Mouse (Mus musculus) midbrain, embryonic 10.5 days (tissue): ENCODE measurements around the gene Crtc1. TPM values are rescaled to one million over a fixed set of nuclear protein-coding genes. Genes with fewer than 3 reads are reported as not detected.

ENCODE experiments used
- DNase-seq: peaks from one replicate; pipeline ENCODE4 v3.0.0-alpha.2; 2017; ENCODE audit warnings: low spot score
- H3K27ac ChIP-seq: fragments of 300-500 bp; sonication (generic); replicated peaks from 2 replicates; pipeline ENCODE4 v1.5.1; 2016; ENCODE audit warnings: mild to moderate bottlenecking
- H3K27me3 ChIP-seq: fragments of 300-500 bp; sonication (generic); 2 replicates; pipeline ENCODE4 v1.6.1; 2016; ENCODE audit warnings: low read depth, mild to moderate bottlenecking; ENCODE audit not compliant: poor library complexity, severe bottlenecking
- H3K36me3 ChIP-seq: fragments of 300-500 bp; sonication (generic); 2 replicates; pipeline ENCODE4 v1.6.1; 2016; ENCODE audit warnings: mild to moderate bottlenecking, moderate library complexity
- H3K4me1 ChIP-seq: fragments of 300-500 bp; sonication (generic); 2 replicates; pipeline ENCODE4 v1.6.1; 2016
- H3K4me3 ChIP-seq: fragments of 300-500 bp; sonication (generic); 2 replicates; pipeline ENCODE4 v1.5.1; 2016; ENCODE audit warnings: mild to moderate bottlenecking, moderate library complexity
- H3K9me3 ChIP-seq: fragments of 300-500 bp; sonication (generic); replicated peaks from 2 replicates; pipeline ENCODE4 v1.6.1; 2016; ENCODE audit warnings: mild to moderate bottlenecking
- WGBS: fragments of 180-500 bp; shearing (Covaris S2); methylation state at CpG from one replicate; pipeline ENCODE4 v1.1.7; 2016; 5-methylcytosine and 5-hydroxymethylcytosine counted together
- polyA plus RNA-seq: library from polyadenylated mRNA; unstranded; fragments of >200 nt; fragmentation: Nextera tagmentation; extraction: Ambion mirVana; gene quantifications from 2 replicates; pipeline ENCODE4 v1.2.1, GENCODE M21; 2016

The Crtc1 gene
- polyA plus RNA-seq, 1 experiment from 2014 or later, result 12.9 TPM

- H3K36me3 ChIP-seq, result no peaks in the 10 kb centered on the region
- WGBS, result 38% methylated on average over 5 of the region's 5 CpGs
Measured at GRCm38 (mm10) chr8:70364066-70364465, 75.3 kb downstream of the Crtc1 start.

GRCm38 (mm10) chr8:70361484-70362032 is 77.8 kb downstream of the Crtc1 start:
- WGBS, result 75% methylated on average over 10 of the region's 10 CpGs
- H3K36me3 ChIP-seq, result no peaks in the 10 kb centered on the region
- no peaks in the 10 kb centered on the region for H3K9me3 ChIP-seq
- no peak overlapping the region for H3K4me3 ChIP-seq
- DNase-seq, result no peak
- H3K27me3 ChIP-seq, result peaks cover 28% of the 10 kb centered on the region
- H3K4me1 ChIP-seq, result peaks cover 18% of the 10 kb centered on the region
- no peak overlapping the region for H3K27ac ChIP-seq

More at GRCm38 (mm10) chr8:70364066-70364465, 75.3 kb downstream of the Crtc1 start:
- no peaks in the 10 kb centered on the region for H3K9me3 ChIP-seq
- DNase-seq, result no peak
- peaks cover 34% of the 10 kb centered on the region for H3K27me3 ChIP-seq
- peak overlapping the region; percentile 46; the same call in 1 of the 2 replicates for H3K27ac ChIP-seq
- no peak overlapping the region for H3K4me3 ChIP-seq
- H3K4me1 ChIP-seq, result peaks cover 18% of the 10 kb centered on the region

GRCm38 (mm10) chr8:70360769-70361168 is 78.6 kb downstream of the Crtc1 start:
- Histone ChIP-seq H3K36me3 (no peaks in the 10 kb centered on the region), H3K27me3 (peaks cover 20% of the 10 kb centered on the region), H3K9me3 (no peaks in the 10 kb centered on the region), H3K27ac (no peak overlapping the region), H3K4me3 (no peak overlapping the region), H3K4me1 (peaks cover 18% of the 10 kb centered on the region)
- no peak for DNase-seq
- 44% methylated on average over 4 of the region's 4 CpGs for WGBS

- 58% methylated on average over 3 of the region's 3 CpGs for WGBS
- Histone ChIP-seq H3K36me3 (no peaks in the 10 kb centered on the region), H3K4me3 (no peak overlapping the region), H3K9me3 (no peaks in the 10 kb centered on the region), H3K27me3 (peaks cover 20% of the 10 kb centered on the region), H3K27ac (no peak overlapping the region), H3K4me1 (peaks cover 17% of the 10 kb centered on the region)
- no peak for DNase-seq
Measured at GRCm38 (mm10) chr8:70359411-70359810, 80.0 kb downstream of the Crtc1 start.

- peaks cover 22% of the 10 kb centered on the region for H3K4me1 ChIP-seq
- peaks cover 1% of the 10 kb centered on the region; the same call in 1 of the 2 replicates for H3K36me3 ChIP-seq
- H3K27ac ChIP-seq, result no peak overlapping the region
- no peak overlapping the region for H3K4me3 ChIP-seq
- no peak for DNase-seq
- H3K27me3 ChIP-seq, result no peaks in the 10 kb centered on the region; the same call in 1 of the 2 replicates
- WGBS, result 84% methylated on average over 1 of the region's 1 CpGs
- H3K9me3 ChIP-seq, result no peaks in the 10 kb centered on the region
Measured at GRCm38 (mm10) chr8:70356111-70356510, 83.3 kb downstream of the Crtc1 start.

- no peaks in the 10 kb centered on the region; the same call in 1 of the 2 replicates for H3K27me3 ChIP-seq
- peaks cover 43% of the 10 kb centered on the region for H3K4me1 ChIP-seq
- 74% methylated on average over 4 of the region's 4 CpGs for WGBS
- H3K36me3 ChIP-seq, result peaks cover 22% of the 10 kb centered on the region
- no peaks in the 10 kb centered on the region for H3K9me3 ChIP-seq
- peak overlapping the region; percentile 96 for H3K4me3 ChIP-seq
- H3K27ac ChIP-seq, result peak overlapping the region; percentile 92
- DNase-seq, result no peak
Measured at GRCm38 (mm10) chr8:70354004-70354403, 85.4 kb downstream of the Crtc1 start.

GRCm38 (mm10) chr8:70353194-70353817 is 86.1 kb downstream of the Crtc1 start, which contains the start of gene Upf1:
Gene Upf1 (minus strand): TSS chr8:70353278.
- Histone ChIP-seq H3K4me3 (peak within 1 kb of the TSS; percentile 96), H3K9me3 (no peaks in the 10 kb centered on the region), H3K27me3 (no peaks in the 10 kb centered on the region), H3K36me3 (peaks cover 29% of the 10 kb centered on the region), H3K27ac (peak within 1 kb of the TSS; percentile 92), H3K4me1 (peaks cover 50% of the 10 kb centered on the region)
- peak; percentile 99 for DNase-seq
- WGBS, result under 1% methylated on average over 69 of the region's 69 CpGs

GRCm38 (mm10) chr8:70352657-70353151 is 86.7 kb downstream of the Crtc1 start:
- DNase-seq, result no peak
- WGBS, result under 1% methylated on average over 64 of the region's 64 CpGs
- H3K4me1 ChIP-seq, result peaks cover 55% of the 10 kb centered on the region

GRCm38 (mm10) chr8:70352000-70352384 is 87.4 kb downstream of the Crtc1 start:
- H3K9me3 ChIP-seq, result no peaks in the 10 kb centered on the region
- H3K4me3 ChIP-seq, result peak overlapping the region; percentile 96
- H3K27me3 ChIP-seq, result no peaks in the 10 kb centered on the region
- 34% methylated on average over 3 of the region's 3 CpGs for WGBS
- H3K36me3 ChIP-seq, result peaks cover 43% of the 10 kb centered on the region
- H3K27ac ChIP-seq, result peak overlapping the region; percentile 92
- DNase-seq, result no peak
- H3K4me1 ChIP-seq, result peaks cover 55% of the 10 kb centered on the region

More at GRCm38 (mm10) chr8:70352657-70353151, 86.7 kb downstream of the Crtc1 start:
- Histone ChIP-seq H3K27me3 (no peaks in the 10 kb centered on the region), H3K27ac (peak overlapping the region; percentile 92), H3K4me3 (peak overlapping the region; percentile 96), H3K36me3 (peaks cover 35% of the 10 kb centered on the region), H3K9me3 (no peaks in the 10 kb centered on the region)

GRCm38 (mm10) chr8:70351035-70351999 is 88.1 kb downstream of the Crtc1 start:
- peak overlapping the region; percentile 92 for H3K27ac ChIP-seq
- H3K9me3 ChIP-seq, result no peaks in the 10 kb centered on the region
- no peak for DNase-seq
- no peaks in the 10 kb centered on the region for H3K27me3 ChIP-seq
- peaks cover 55% of the 10 kb centered on the region for H3K4me1 ChIP-seq
- H3K36me3 ChIP-seq, result peaks cover 49% of the 10 kb centered on the region
- 71% methylated on average over 15 of the region's 15 CpGs for WGBS
- peak overlapping the region; percentile 96 for H3K4me3 ChIP-seq

- Histone ChIP-seq H3K27me3 (no peaks in the 10 kb centered on the region), H3K4me1 (peaks cover 46% of the 10 kb centered on the region), H3K4me3 (no peak overlapping the region), H3K9me3 (no peaks in the 10 kb centered on the region), H3K36me3 (peaks cover 72% of the 10 kb centered on the region), H3K27ac (no peak overlapping the region)
- no peak for DNase-seq
- WGBS, result 71% methylated on average over 1 of the region's 1 CpGs
Measured at GRCm38 (mm10) chr8:70347860-70348420, 91.4 kb downstream of the Crtc1 start.

- Histone ChIP-seq H3K27me3 (no peaks in the 10 kb centered on the region), H3K27ac (no peak overlapping the region), H3K9me3 (no peaks in the 10 kb centered on the region), H3K36me3 (peaks cover 77% of the 10 kb centered on the region), H3K4me1 (peaks cover 46% of the 10 kb centered on the region), H3K4me3 (no peak overlapping the region)
- no peak for DNase-seq
- WGBS, result 94% methylated on average over 4 of the region's 4 CpGs
Measured at GRCm38 (mm10) chr8:70347443-70347842, 91.9 kb downstream of the Crtc1 start.
